Mouse (Mus musculus) cerebellum, adult (tissue): ENCODE data around the gene Alg9.

ENCODE experiments used
- ATAC-seq: cut with Nextera tagmentation; 2 replicates; pipeline ENCODE4 v1.9.2; 2017; ENCODE audit warnings: mild to moderate bottlenecking, moderate library complexity, mixed read lengths; ENCODE audit not compliant: insufficient number of reproducible peaks, low FRiP score, low TSS enrichment

The Alg9 gene

DNA sequence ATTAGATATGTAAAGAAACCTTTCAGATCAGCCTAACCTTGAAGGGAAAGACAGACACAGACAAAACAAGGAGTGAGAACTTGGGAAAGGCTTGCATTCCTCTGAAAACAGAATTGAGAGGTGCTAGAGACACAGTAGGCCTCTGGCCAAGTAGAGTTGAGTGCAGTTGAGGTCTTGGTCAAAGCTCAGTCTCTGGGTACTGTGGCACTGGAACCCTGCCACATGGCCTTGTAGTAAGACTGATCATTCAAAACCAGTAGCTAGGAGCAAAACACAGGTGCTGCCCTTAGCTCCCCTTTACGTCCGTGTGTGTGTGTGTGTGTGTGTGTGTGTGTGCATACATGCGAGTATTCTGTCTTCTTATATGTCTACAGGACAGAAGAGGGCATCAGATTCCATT, 101.5 kb downstream of the Alg9 start:
- no peak for ATAC-seq

DNA sequence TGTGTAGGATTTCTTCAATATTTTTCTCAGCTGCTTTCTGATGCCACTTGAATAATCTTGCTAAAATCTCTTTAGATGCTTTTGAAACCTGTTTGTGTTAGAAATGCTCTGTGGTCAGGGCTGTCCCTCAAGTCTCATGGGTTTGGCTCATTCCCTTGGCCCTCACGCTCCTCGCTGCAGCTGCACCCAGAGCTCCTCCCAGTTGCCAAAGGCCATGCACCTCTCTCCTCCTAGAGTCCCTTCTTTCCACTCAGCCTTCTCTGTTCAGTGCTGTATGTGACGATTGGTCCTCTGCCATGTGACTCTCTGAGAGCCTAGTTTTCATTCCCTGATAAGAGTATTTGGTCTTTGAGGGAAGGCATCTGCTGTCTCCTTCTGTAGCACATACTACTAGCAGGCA, 102.6 kb downstream of the Alg9 start:
- no peak for ATAC-seq

DNA sequence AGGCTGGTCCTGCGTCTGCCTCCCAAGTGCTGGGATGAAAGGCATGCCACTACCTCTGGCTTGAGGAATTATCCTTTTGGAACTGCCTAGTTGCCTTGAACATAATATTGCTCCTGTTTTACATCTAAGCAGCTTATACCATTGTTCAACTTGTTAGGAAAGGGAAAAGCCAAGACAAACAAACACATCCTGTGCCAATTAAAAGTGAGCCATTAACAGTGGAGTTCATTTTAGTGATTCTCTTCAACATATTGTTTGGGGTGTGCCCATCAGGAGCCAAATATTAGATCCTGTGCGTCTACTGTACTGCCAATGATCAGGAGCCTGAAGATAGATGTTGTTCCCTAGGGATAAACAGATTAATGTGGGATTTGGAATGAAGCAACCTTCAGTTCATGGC, 107.4 kb downstream of the Alg9 start:
- no peak for ATAC-seq

- no peak for ATAC-seq
These were observed 109.3 kb downstream of the Alg9 start for GRCm38 (mm10) chr9:50884093-50884492.

DNA sequence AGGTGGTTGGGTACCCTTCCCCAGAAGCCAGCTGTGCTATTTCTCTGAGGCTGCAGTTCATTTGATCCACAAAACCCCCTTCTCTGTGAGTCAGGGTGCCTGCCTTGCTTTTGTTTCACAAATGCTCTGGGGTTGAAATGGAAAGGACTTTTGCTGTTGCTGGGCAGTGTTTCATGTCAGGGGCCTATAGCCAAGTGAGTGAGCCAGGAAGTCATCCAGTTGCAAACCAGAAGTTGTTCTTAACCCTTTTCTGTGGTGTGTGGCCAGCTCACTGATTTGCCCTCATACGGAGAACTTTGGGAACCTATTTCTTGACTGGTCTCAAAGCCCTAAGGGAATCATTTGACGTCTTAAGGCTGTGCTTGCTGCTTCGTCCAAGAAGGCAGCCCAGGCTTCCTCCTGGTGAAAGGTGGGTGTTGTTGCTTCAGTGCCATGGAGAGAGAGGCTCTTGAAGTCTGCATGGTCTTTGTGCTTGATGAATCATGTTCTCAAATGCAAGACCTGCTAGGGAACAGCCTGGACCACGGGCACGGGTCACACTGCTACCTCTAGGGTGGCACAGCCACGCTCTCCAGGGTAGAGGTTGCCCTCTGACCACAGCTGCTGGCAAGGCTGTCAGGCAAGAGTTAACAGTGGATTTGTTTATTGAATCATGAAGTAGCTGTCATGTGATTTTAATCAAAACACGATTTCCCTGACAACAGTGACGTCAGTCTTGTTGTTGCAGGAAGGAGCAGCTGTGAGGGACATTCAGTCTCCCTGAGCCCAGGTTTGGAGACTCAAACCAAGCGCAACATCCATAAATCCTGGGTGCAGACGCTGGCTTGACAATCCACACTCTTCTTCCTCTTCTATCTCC, 110.2 kb downstream of the Alg9 start:
- no peak for ATAC-seq

- ATAC-seq = 0 out of 2 replicates have a peak, but pooled peaks have one; percentile 40
These were observed 110.8 kb downstream of the Alg9 start for GRCm38 (mm10) chr9:50885600-50885987.

DNA sequence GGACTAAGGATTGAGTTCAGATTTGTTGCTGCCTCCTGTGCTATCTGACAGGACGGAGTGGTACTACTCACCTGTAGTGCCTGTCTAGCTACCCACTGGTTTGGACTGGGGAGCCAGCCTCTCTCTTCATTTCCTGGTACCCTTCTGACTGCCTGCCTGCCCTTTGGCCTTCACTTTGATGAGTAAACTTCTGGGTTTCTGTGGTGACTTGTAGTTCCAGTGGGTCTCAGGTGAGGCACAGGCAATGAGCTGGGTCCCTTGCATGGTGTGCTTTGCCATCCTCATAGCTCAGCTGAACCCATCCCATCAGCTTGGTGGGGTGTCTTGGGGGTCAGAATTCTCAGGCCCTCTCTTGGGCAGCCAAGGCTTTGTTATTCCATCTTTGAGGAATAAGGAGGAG, 112.1 kb downstream of the Alg9 start:
- ATAC-seq = no peak

DNA sequence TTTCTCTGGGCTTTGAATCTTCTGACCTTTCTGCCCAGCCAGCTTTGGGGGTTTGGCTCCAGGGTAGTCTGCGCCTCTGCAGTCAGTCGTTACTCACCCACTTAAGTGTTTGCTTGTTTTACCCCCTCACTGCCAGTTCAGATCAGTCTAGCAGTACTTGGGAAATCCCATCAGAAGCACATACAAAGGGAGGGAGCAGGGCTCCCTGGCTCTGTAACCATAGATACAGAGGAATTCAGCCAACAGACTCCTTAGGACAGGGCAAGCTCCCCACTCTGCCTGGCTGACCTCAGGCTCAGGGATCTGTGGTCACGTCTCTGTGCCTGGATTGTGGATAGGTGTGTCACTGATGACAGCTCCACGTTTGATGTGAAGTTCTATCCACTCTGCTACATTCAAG, 112.5 kb downstream of the Alg9 start:
- no peak for ATAC-seq

DNA sequence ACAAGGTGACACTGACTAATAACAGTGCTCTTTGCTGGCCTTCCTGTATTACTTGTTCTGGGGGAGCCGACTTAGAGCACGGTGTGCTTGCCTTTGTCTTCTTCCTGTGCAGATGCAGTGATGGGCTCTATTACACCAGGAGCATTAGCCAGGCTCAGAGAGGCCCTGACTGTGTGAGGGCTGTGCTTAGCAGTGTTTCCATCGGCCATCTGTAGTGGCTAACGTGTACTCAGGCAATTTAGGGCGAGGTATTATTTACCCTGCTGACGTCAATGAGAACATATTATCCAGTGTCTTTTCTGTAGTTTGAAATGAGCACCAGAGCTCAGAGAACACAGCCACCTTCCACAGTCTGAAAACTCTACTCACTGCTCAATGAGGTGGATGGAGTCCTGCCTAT, 114.4 kb downstream of the Alg9 start:
- ATAC-seq = no peak

GRCm38 (mm10) chr9:50889964-50890363, 115.1 kb downstream of the Alg9 start:
- ATAC-seq = no peak

DNA sequence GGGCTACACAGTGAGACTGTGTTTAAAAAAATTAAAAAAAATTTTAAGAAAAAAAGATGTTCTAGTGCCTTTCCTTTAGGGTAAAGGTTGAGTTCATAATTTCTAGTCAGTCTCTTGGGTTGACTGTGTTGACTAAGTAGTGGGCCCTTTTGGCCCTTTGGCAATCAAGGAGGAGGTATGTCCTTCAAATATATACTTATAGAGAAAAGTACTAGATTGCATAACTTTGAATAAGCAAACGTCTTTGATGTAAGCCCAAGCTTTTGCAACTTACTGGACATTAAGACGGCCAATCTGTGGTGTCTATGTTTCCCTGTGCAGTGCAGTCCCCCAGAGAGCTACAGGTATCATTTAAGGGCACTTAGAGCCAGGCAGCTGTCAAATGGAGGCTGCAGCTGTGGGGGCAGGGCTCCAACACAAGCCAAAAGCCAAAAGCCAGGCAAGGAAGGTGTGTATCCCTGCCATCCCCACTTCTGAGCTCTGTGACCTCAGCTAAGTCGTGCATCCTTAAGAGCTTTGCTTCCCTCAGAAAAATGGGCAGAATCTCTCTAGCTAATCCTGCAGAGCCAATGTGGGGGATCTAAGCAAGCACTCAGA, 115.8 kb downstream of the Alg9 start:
- ATAC-seq = no peak
